Mouse (Mus musculus): ENCODE measurements around the gene Gcnt4.

Gcnt4 gene

DNA sequence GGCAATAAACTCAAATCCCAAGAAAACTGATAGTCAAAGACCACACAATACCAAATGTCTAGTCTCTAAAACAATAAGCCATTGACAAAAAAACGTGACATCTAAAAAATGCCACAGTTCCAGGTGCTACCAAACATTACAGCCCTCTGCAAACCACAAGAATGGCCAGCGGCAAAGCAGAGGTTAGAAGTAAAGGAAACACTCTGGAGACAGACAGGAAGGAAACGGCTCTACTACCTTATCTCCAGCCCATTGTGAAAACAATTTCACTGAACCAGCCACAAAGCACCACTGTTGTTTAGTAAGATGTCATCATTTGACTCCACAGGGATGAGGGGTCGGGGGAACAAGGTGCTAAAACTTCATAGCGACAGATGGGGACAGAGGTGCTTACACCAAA lies 70.8 kb downstream of the Gcnt4 start:
- no peak for DNase-seq

DNA sequence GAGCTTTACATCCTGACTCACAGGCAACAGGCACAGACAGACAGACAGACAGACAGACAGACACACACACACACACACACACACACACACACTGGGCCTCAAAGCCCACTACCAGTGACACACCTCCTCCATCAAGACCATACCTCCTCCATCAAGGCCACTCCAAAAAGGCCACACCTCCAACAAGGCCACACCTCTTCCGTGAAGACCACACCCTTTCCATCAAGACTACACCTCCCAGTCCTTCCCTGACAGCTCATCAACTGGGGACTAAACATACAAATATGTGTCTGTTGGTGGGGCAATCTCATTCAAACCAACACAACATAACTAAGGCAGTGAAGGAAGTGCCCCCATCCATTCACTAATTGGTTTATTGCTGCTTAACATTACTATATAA lies 72.6 kb downstream of the Gcnt4 start:
- DNase-seq, result no peak

All from kidney, postnatal 4 days (tissue).